Mouse (Mus musculus): ENCODE measurements at regions not wholly inside any gene's neighbourhood (a gene's known extent, or its start where the extent isn't known, plus 50 kb on each side); places are given as distances from the start of the nearest gene placed in this dataset.
"Not testable (repeated sequence)": the region's sequence is repeated elsewhere in the genome, so short reads cannot be mapped to it uniquely, and the experiment has no call there.

DNA sequence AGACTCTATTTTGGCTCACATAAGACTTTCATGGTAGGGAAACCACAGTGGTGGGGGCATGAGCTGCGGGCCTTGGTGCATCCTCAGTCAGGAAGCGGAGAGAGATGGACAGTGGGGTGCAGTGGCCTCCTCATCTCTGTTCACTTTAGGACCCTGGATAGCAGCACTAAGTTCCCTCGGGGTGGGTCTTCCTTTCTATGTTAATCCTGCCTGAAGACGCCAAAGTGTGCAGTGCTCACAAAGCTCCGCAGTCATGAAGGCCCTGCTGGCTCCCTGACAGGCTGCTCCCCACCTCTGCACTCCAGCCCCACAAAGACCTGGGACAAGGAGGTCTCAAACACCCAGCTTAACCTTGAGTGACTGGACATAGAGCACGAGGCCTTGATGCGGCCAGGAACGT lies 56.8 kb downstream of the Sox1 start:
- no peak for DNase-seq (ENCODE audit: low read depth, low spot score)

DNA sequence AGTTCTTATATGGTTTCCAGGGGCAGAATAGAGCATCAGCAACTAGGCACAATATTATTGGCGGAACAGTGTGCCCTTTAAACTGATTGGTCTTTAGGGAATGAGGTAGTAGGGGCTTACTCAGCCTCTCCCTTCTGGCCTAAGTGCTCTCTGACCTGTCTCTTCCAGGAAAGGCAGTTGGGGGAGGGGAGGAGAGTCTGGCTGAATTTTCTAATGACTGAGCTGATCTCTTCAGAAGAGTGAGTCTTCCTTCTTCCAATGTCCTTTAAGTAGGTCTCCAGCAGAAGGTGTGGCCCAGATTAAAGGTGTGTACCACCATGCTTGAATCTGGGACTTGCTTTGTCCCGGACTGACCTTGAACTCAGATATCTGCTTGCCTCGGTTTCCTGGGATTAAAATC lies 60.3 kb downstream of the Sox1 start:
- not testable (repeated sequence) for DNase-seq (ENCODE audit: low read depth, low spot score)

DNA sequence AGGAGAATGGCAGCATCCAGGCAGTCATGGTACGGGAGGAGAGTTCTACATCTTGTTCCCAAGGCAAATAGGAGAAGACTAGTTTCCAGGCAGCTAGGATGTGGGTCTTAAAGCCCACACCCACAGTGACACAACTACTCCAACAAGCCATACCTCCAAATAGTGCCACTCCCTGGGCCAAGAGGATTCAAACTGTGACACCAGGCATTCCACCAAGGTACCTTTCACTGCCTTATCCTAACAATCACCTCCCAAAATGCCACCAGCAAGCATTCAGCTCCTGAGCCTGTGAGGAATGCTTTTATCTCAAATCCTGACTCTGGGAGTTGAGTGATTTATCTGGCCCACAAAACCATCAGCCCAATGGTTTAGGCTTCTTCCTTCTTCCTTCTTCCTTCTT lies 61.2 kb downstream of the Sox1 start:
- no peak for DNase-seq (ENCODE audit: low read depth, low spot score)

DNA sequence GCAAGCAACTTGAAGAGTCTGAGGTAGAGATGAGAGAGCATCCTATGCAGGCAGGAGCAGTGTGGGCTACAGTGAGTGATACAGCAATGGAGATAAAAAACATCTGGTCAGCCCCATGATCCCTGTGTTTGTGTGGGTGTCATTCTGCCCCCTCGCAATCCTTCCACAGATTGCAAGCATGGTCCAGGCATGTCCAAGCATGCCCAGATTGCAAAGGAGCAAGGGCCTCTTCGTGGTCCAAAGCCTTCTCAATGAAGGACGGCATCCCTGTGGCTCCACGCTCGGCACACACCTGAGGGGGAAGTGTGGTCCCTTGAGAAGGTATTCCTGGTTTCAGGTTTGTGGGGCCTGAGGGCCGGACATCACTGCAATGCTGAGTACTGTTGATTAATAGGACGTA lies 61.9 kb downstream of the Sox1 start:
- no peak for DNase-seq (ENCODE audit: low read depth, low spot score)

DNA sequence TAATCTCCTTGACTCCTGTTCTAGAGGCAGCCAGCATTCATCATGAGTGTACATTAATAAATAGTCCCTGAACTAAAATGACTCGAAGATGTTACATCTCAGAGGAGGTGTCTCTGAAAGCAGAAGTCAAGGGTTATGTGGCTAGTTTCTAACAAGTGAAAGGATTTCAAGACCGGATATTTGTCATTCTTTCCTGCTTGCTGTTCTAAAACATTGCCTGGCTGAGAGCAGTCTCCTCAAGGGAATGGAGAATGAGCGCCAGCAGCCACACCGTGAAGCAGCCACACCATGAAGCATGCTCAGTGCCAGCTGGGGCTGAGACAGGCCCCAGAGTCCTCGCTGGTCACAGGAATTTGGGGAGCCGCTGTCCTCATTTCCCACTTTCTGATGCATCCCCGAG lies 71.8 kb downstream of the Sox1 start:
- no peak for DNase-seq (ENCODE audit: low read depth, low spot score)

DNA sequence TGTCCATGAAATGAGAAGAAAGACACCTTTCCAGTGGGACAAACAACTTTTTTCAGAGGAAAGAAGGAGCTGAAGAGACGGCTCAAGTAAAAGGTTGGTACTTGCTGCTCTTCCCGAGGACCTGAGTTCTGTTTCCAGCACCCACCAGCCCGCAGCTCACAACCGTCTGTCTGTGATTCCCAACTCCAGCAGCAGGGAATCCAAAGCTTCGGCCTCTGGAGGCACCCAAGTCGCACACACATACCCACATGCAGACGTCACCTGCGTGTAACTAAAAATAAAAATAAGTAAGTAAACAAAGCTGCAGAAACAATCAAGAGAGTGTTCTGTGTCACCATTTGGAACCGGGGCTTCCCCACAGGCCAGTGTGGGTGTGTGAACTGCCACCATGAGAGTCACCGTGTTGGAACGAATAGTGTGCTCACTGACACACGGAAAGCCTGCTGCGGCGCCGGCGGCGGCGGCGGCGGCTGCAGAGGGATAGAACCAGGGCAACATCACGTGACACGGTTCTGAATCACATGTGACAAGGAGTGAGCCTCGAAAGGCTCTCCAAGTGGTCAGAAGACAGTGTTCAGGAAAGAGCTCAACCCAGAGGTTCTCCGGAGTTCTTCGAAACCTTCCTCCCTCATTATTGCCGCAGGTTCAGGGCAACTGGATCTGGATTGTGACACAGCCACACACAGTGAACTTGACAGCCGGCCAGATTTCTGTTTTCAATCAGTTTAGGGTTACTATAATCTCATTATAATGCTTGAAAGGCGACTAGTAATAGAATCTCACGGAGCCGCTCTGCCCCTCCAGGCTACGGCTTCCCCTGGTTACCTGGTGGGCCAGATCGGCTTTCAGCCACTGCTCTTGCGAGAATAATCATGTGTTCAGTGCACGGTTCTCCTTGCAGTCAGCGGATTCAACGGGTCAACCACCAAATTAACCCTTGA lies 72.6 kb downstream of the Sox1 start:
- DNase-seq (ENCODE audit: low read depth, low spot score) = no peak

DNA sequence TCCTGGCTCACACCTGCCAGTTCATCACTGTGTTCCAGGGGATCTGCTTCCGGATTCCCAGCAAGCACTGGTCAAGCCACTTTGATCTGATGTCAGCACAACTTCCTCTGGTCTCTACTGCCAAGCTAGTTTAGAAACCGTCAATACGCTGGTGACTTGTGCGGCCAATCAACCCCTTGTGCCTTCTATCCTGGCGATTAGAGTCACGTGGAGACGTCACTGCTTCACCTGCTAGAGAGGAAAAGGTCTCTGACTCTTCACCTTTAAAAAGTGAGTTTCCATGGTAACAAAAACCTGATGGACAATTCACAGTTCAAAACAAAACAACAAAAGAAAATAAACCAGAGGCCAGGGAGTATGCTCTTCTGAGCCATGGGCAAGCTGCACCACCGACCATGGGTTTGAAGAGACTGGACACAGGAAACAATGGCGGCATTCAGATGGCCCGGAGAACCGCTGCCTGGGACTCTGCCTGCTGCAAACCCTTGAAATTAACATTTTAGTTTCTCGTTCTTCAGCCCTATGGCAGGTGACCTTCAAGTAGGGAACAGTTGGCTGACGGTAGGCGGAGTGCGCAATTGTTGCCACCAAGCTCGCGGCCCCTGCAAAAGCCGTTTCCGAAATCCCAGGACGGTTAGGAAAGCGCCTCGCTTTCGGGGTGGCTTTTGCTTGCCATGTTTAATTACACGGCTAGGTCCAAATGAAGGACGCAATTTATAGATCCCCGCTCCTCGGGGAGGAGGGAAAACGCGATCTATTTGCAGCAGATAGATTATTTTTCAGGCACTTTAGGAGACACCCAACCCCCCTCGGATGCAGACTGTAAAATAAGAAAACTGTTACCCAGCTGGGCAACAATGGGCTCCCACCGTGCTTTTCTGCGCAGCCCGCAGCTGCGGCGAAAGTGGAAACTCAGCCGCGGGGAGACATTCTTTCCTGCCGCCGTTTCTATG lies 82.6 kb downstream of the Sox1 start:
- DNase-seq (ENCODE audit: low read depth, low spot score) = peak; percentile 64

DNA sequence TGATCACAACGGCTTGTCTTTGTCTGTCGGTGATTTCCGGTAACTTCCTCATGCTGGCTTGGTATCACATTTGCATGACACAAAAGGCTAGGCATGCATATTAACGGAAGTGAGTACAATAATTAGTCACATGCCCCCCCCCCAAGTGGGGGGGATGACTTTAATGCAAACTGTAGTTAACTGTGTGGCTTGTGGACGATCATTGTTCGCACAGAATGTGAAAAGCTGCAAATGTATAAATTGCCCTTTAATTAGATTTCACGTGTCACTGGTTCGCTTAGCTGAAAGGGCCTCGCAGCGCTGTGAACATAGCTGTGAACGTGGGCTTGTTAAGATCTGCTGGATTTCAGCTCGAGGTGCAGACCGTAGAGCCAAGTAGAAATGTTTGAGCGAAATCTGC lies 86.8 kb downstream of the Sox1 start:
- peak; percentile 45 for DNase-seq (ENCODE audit: low read depth, low spot score)

DNA sequence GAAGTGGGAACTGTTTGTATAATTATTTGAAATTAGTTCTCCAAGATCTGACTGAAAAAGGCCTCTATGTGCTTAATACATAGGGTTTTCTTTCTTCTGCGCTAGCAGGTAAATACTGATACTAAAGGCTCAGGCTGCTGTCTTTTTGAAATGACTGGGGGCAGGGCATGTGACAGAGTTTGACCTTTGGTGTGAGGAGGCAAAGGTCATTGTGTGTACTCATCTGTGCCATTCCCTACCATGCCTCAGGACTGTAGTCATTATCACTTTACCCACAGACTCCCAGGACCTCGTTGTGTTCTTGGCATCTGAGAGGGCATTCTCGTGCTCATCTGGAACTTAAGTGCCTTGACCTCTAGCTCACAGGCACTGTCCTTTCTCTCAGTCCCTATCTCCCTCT lies 88.5 kb downstream of the Sox1 start:
- DNase-seq (ENCODE audit: low read depth, low spot score) = no peak

DNA sequence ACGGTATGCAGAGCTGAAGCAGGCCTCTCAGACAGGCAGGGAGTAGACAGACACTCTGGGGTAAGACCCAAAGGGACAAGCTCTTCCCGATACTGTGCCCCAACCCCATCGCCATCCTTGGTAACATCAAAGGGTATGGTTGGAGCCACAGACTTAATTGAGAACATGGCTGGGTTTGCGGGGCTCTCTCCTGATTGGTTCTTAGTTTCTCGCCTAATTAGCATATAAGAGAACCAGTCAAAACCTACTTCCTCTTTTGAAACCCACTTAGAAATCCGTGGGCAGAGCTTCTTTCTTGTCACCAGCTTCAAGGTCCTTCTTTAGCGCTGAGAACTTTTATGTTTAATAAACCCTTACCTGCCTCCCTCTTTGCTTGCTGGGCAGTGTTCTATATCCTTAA lies 87.5 kb upstream of the Spaca7 start:
- DNase-seq (ENCODE audit: low read depth, low spot score) = no peak

DNA sequence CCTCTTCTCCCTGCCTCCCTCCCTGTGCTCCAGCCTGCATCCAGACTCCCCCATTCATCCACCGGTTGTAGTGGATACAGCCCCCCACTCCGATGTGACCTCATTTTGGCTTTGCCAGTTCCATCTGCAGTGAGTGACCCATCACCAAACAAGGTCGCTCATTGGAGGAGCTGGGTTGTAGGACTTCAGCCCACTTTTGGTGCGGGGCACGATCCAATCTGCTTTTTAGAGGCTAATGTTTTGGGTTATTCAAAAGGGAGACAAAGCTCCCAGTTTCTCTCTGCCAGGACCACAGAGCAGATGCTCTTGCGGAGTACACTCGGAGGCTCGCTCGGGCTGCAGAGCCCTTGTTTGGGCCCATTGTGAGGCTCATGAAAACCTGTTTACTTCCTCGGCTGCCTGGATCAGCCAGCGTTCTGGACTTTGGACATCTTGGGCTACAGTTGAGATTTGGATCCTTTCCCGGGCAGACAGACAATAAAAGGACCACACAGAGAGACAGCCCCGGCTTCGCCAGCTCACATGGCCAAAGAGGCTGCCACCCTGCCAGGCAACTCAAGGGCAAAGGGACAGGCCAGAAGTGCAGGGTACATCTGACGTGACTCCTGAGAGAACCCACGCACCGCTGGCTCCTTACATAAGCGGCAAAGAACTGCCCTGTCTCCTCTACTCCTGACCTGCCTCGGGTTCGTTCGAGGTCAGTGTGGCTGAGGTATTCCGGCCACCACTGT lies 86.3 kb upstream of the Spaca7 start:
- DNase-seq (ENCODE audit: low read depth, low spot score) = no peak

DNA sequence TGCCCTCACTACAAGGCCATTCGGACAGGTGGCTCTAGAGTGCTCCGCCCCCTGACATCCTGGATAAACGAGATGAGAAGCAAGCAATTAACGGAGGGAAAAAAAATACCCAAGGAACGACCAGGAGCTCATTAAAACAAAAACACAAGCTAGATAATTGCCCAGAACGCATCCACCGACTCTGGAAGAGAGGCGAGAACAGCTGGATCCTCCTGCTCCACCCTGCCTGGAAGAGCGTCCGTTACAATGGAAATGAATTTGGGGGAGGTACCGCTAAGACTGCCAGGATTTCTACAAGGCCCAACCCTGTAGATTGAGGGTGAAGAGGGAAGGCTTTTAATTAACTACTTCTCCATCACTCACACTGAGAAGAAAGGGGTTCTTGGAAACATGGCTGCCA lies 85.6 kb upstream of the Spaca7 start:
- DNase-seq (ENCODE audit: low read depth, low spot score) = no peak

DNA sequence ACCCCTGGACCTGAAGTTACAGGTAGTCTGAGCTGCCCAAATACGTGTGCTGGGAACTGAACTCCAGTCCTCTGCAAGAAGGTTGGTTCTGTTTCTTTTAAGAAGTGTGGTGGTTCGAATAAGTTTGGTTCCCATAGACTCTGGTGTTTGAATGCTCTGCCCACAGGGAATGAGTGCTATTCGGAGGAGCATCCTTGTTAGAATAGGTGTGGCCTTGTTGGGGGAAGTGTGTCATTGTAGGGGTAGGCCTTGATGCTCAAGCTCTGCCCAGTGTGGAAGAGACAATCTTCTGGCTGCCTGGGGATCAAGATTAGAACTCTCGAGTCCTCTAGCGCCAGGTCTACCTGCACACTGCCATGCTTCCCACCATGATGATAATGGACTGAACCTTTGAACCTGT lies 83.6 kb upstream of the Spaca7 start:
- no peak for DNase-seq (ENCODE audit: low read depth, low spot score)

DNA sequence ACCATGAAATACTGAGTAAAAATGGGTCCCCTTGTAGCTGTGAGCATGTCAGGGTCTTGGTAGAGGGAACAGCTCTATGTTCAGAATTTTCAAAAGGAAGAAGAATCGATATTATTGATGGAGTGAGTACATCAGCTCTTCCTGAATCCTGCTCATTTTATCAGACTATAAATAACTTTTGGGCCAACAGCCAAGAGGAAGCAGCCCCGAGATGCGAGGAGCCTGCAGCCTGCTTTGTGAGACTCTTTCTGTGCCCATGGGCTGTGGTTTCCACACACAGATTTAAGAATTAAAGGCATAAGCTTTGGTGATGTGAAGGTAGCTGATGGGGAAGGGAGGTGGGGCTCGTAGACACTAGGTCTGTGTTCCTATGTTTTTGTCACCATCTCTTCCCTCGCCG lies 81.4 kb upstream of the Spaca7 start:
- no peak for DNase-seq (ENCODE audit: low read depth, low spot score)

DNA sequence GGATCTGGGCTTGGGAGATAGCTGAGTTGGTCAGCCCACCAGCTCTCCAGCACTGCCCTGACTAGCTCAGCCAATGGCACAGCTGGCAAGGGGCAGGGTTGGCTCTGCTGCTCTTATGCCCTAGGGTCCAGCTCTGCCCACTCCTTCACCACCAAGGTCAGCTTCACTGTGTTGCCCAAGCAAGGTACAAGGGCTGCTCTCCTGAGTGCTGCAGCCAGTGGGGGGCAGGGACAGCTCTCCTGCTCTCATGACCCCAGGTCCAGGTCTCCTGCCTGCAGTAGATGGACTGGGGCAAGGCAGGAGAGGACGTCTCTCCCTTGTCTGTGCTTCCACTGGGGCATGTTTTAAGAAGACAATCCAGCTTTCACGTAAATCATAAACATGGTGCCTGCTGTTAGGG lies 80.4 kb upstream of the Spaca7 start:
- DNase-seq (ENCODE audit: low read depth, low spot score) = no peak

DNA sequence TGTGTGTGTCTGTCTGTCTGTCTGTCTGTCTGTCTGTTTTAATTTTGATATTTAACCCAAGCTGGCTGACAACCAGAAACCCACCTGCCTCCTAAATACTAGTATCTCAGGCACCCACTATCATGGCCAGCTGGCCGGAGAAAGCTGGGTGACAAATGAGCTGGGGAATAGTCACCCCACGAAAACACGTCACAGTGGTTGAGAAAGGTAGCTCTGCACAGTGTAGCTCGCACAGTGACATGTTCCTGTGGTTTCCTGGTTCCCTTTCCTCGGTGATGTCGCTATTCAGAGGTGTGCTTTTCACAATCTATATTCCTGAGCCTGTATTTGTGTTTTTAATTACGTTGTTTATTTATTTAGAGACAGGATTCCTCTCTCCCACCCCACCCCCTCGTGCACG lies 78.3 kb upstream of the Spaca7 start:
- DNase-seq (ENCODE audit: low read depth, low spot score) = no peak

DNA sequence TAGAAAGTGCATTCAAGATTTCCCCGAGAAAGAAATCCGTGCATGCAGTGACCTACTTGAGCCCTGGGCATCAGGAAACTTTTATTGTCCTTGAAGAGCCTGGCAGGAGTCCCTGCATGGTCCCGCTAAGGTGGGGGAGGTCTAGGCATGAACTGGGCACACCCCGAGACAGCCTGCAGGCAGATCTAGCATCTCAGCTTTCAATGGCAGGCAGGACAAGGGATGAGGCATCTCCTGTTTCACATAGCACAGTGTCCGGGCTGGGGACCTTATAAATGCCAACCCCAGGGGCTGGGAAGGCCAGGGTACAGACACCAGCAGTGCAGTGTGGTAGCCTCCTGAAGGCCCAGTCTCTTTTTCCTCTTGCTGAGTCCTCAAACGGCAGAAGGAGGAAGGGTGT lies 75.4 kb upstream of the Spaca7 start:
- DNase-seq (ENCODE audit: low read depth, low spot score) = no peak

DNA sequence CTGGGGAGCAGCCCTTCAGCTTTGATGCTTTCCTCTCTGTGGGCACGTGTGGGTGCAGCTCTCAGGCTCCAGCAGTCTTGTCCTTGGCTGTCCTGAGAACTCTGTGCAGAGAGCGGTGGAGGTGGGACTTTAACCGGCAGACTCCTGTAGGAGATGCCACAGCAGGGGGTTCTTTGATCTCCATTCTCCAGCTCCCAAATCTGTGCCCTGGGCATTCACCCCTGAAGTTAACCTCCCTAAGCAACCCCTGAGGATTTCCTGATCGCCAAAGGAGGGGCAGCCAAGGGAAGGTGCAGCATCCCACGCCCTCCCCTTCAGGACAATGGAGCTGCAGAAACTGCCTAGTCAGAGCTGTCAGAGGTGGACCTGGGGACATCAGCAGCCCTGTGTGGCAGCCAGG lies 73.2 kb upstream of the Spaca7 start:
- no peak for DNase-seq (ENCODE audit: low read depth, low spot score)

DNA sequence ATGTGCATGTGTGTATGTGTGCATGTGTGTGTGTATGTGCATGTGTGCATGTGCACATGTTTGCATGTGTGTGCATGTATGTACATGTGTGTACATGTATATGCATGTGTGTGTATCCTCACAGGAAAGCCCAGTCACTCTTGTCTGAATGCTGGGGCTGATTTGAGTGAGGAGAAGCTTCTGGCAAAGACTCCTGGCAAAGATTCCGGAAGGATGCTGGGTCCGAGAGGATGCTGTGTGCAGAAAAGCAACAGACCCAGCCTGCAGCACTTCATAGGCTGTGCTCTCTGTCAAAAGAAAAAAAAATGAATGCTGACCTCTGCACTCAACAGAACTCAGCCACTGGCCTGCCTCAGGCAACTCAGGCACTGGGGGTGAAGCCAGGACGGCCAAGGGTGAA lies 72.5 kb upstream of the Spaca7 start:
- DNase-seq (ENCODE audit: low read depth, low spot score) = no peak

DNA sequence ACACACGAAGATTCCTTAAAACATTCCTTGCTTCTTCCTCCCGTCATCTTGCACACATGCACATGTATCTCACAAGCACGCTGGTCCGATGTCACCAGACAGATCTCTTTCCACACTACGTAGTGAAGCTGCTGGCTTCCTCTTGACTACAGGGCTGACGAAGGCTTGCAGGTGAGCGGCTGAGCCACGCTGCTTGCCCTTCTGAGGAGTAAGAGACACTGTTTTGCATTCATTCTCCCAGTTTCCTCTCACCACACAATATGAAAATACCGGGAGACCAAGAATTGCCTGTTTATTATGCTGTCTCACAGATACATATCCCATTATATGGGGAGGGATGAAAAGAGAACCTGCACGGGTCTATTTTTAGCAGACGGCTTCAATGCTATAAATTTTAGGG lies 71.0 kb upstream of the Spaca7 start:
- no peak for DNase-seq (ENCODE audit: low read depth, low spot score)

DNA sequence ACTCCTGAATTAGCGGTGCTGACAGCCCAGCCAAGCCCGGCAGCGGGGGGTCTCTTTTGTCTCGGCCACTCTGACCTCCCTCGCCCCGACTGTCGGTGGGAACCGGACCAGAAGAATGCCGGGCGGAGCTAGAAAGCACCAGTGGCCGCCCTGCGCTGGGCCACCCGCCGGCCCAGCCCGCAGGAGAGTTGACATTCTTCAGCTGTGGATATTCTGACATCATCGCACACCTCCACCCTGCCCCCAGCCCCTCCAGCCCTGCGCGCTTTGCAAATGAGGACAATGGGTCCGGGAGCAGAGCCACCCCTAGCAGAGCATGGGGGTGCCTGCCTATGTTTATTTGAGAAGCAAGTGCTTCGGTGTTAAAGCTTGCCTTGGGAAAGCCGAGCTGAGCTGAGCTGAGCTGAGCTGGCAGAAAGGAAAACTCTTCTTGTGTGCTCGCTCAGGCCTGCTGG lies 70.5 kb upstream of the Spaca7 start:
- peak; percentile 59 for DNase-seq (ENCODE audit: low read depth, low spot score)

DNA sequence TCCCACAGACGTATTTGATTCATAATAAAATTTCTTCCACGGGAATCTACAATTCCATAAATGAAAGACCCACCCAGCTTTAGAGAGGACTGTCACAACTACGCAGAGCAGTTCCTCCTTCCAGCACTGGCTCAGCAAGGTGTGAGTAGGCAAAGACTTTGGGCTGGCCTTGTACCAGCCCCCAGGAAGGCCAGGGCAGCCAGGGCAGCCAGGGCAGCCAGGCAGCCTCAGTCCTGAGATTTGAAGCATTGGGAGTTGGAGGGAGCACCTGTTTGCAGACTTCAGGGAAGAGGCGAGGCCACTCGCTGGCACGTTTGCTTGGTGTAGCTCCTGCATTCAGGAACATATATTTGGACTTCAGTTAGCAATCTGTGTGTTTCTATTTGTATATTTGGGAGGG lies 70.0 kb upstream of the Spaca7 start:
- no peak for DNase-seq (ENCODE audit: low read depth, low spot score)
